Mouse (Mus musculus) lung, embryonic 16.5 days (tissue): Measurements from ENCODE around the gene Aagab. TPM values are rescaled to one million over a fixed set of nuclear protein-coding genes. Genes with fewer than 3 reads are reported as not detected.

ENCODE experiments used
- ATAC-seq: fragments of 200-750 bp; cut with Nextera tagmentation; 2 replicates; pipeline ENCODE4 v1.8.0; 2017; ENCODE audit warnings: low read depth, mild to moderate bottlenecking, moderate library complexity
- H3K27ac ChIP-seq: fragments of 300-500 bp; sonication (generic); 2 replicates; pipeline ENCODE4 v1.5.1; 2014; ENCODE audit warnings: mild to moderate bottlenecking, control low read depth, low read length
- H3K27me3 ChIP-seq: fragments of 300-500 bp; sonication (generic); 2 replicates; pipeline ENCODE4 v1.6.1; 2014; ENCODE audit warnings: low read depth, low read length, mixed read lengths; ENCODE audit not compliant: control insufficient read depth, insufficient read depth
- H3K36me3 ChIP-seq: fragments of 300-500 bp; sonication (generic); 2 replicates; pipeline ENCODE4 v1.6.1; 2014; ENCODE audit warnings: low read length; ENCODE audit not compliant: control insufficient read depth, insufficient read depth
- H3K4me1 ChIP-seq: fragments of 300-500 bp; sonication (generic); replicated peaks from 2 replicates; pipeline ENCODE4 v1.6.1; 2014; ENCODE audit warnings: low read length, mixed read lengths; ENCODE audit not compliant: control insufficient read depth, insufficient read depth
- H3K4me2 ChIP-seq: fragments of 300-500 bp; sonication (generic); 2 replicates; pipeline ENCODE4 v1.6.1; 2014; ENCODE audit warnings: low read depth, low read length, control low read depth
- H3K4me3 ChIP-seq: fragments of 300-500 bp; sonication (generic); 2 replicates; pipeline ENCODE4 v1.5.1; 2014; ENCODE audit warnings: mild to moderate bottlenecking, low read length, control low read depth
- H3K9ac ChIP-seq: fragments of 300-500 bp; sonication (generic); 2 replicates; pipeline ENCODE4 v1.6.1; 2014; ENCODE audit warnings: low read length, control low read depth
- H3K9me3 ChIP-seq: fragments of 300-500 bp; sonication (generic); 2 replicates; pipeline ENCODE4 v1.6.1; 2016; ENCODE audit warnings: low read length; ENCODE audit not compliant: control insufficient read depth
- WGBS: fragments of 180-500 bp; shearing (Covaris S2); extraction: QIAGEN DNeasy Blood & Tissue Kit; methylation state at CpG from one replicate; pipeline ENCODE4 v1.1.7; 2014; 5-methylcytosine and 5-hydroxymethylcytosine counted together
- polyA plus RNA-seq: library from polyadenylated mRNA; unstranded; fragments of >200 nt; fragmentation: Nextera tagmentation; extraction: Ambion mirVana; gene quantifications from 2 replicates; pipeline ENCODE4 v1.2.1, GENCODE M21; 2015

The Aagab gene
- polyA plus RNA-seq = 30.1 and 31.1 TPM in 2 replicates

DNA sequence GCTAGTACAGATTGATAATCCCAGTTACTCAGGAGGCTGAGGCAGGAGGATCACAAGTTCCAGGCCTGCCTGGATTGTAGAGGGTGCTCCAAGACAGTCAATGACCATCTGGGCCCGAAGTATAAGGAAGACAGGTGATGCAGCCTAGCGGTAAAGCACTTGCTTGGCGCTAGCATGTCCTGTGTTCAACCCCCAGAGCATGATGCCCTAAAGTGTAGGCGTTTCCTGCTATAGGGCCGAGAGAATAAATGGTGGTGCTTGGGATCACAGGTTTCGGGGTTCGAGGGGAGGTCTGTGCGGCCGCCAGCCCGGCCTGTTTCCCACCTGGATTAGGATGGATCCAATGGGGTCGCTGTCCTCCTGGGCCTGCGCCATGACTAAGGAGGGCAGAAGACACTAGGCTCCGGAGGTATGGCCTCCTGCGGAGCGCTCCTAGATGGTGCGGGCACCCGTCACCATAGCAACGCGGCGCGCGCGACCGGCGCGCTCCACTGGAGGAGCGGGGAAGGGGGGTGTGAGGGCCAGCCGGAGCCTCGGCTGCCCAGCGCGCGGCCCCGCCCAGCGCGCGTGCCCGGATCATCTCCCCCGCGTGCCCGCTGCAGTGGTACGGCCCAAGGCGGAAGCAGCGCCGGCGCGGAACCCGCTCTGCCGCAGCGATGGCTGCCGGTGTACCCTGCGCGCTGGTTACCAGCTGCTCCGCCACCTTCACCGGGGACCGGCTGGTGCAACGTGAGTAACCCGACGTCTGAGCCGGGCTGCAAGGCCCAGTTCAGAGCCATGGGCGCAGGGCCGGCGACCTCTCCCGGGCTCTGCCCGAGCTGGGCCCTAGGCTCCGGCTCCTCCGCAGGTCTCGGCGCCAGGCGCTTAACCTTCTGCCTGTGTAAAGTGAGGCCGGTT lies at the start of gene Aagab, which contains the start of gene Iqch:
TSS of gene Aagab (plus strand) at position 618 of the 897 bp plus-strand sequence.
TSS of gene Iqch (minus strand) at position 451 of the 897 bp plus-strand sequence.
- Histone ChIP-seq H3K4me2 (peak within 1 kb of the TSS; percentile 71), H3K4me3 (peak within 1 kb of the TSS; percentile 73), H3K27ac (no peak within 1 kb of the TSS), H3K9ac (peak within 1 kb of the TSS; percentile 77), H3K27me3 (no peaks in the 10 kb centered on the region), H3K4me1 (peaks cover 15% of the 10 kb centered on the region), H3K36me3 (no peaks in the 10 kb centered on the region), H3K9me3 (no peaks in the 10 kb centered on the region)
- ATAC-seq = peak; percentile 97
- WGBS = under 1% methylated on average over 61 of the region's 70 CpGs

- Histone ChIP-seq H3K4me2 (no peak overlapping the region), H3K9me3 (no peaks in the 10 kb centered on the region), H3K36me3 (no peaks in the 10 kb centered on the region), H3K27me3 (no peaks in the 10 kb centered on the region), H3K27ac (no peak overlapping the region), H3K4me1 (0 out of 2 replicates have a peak, but pooled peaks cover 2% of the 10 kb centered on the region), H3K4me3 (no peak overlapping the region), H3K9ac (no peak overlapping the region)
- WGBS = 69% methylated on average over 3 of the region's 3 CpGs
- no peak for ATAC-seq
These were observed 48.8 kb upstream of the Aagab start for GRCm38 (mm10) chr9:63553628-63554027.

GRCm38 (mm10) chr9:63555460-63555990 lies 46.9 kb upstream of the Aagab start:
- Histone ChIP-seq H3K27ac (no peak overlapping the region), H3K4me1 (0 out of 2 replicates have a peak, but pooled peaks cover 3% of the 10 kb centered on the region), H3K4me3 (no peak overlapping the region), H3K9me3 (no peaks in the 10 kb centered on the region), H3K27me3 (no peaks in the 10 kb centered on the region), H3K4me2 (no peak overlapping the region), H3K9ac (no peak overlapping the region), H3K36me3 (no peaks in the 10 kb centered on the region)
- no peak for ATAC-seq
- 46% methylated on average over 3 of the region's 3 CpGs for WGBS

- no peak overlapping the region for H3K27ac ChIP-seq
- no peak overlapping the region for H3K9ac ChIP-seq
- no peaks in the 10 kb centered on the region for H3K27me3 ChIP-seq
- WGBS = 85% methylated on average over 1 of the region's 1 CpGs
- H3K9me3 ChIP-seq = no peaks in the 10 kb centered on the region
- 0 out of 2 replicates have a peak, but pooled peaks cover 3% of the 10 kb centered on the region for H3K4me1 ChIP-seq
- no peak for ATAC-seq
- no peak overlapping the region for H3K4me3 ChIP-seq
- H3K4me2 ChIP-seq = no peak overlapping the region
- H3K36me3 ChIP-seq = no peaks in the 10 kb centered on the region
These were observed 46.1 kb upstream of the Aagab start for GRCm38 (mm10) chr9:63556316-63556715.

DNA sequence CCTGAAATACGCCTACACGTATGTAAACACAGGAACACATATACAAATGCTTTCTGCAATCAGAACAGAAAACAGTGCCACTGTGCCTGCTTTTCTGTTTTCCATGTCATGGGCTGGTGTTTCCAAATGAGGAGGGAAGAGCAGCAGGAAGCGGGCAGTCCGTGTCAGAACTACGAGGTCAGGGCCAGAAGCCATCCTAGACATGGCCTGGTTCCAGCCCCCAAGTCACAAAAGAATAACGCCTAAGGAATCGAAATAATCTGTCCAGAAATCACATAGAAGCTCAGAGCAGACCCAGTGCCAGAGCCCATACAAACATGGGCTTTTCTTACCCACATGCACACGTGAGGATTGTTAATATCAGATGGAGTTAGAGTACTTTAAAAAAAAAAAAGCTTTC lies 45.5 kb upstream of the Aagab start:
- Histone ChIP-seq H3K4me2 (no peak overlapping the region), H3K9ac (no peak overlapping the region), H3K9me3 (no peaks in the 10 kb centered on the region), H3K36me3 (no peaks in the 10 kb centered on the region), H3K27me3 (no peaks in the 10 kb centered on the region), H3K4me1 (peaks cover 4% of the 10 kb centered on the region), H3K27ac (no peak overlapping the region), H3K4me3 (no peak overlapping the region)
- 59% methylated on average over 8 of the region's 8 CpGs for WGBS
- ATAC-seq = no peak

DNA sequence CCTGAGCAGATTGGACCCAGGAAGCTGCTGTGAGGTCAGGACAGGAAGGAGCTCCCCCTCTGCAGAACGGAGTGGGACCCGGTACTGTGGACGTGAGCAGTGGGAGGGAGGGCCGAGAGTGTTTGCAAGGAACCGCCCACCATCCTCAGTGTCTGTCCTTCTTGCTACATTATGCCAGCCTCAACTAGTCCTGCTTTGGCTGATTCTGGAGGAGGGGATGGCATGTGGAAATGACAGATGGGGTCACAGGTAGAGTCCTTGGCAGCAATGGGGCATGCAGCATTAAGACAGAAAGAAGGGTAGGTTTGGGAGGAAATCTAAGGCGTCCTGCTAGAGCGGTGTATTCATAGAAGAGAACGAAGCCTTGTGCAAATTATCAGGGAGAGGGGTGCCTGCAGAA lies 40.5 kb upstream of the Aagab start:
- H3K4me2 ChIP-seq = no peak overlapping the region
- H3K36me3 ChIP-seq = no peaks in the 10 kb centered on the region
- WGBS = 58% methylated on average over 8 of the region's 8 CpGs
- ATAC-seq = no peak
- peaks cover 8% of the 10 kb centered on the region for H3K4me1 ChIP-seq
- no peaks in the 10 kb centered on the region for H3K27me3 ChIP-seq
- H3K27ac ChIP-seq = no peak overlapping the region
- H3K4me3 ChIP-seq = no peak overlapping the region
- H3K9me3 ChIP-seq = no peaks in the 10 kb centered on the region
- H3K9ac ChIP-seq = no peak overlapping the region

GRCm38 (mm10) chr9:63563436-63563835 lies 39.0 kb upstream of the Aagab start:
- H3K27me3 ChIP-seq = no peaks in the 10 kb centered on the region
- H3K27ac ChIP-seq = peak overlapping the region; percentile 19

GRCm38 (mm10) chr9:63568314-63568713 lies 34.1 kb upstream of the Aagab start:
- no peaks in the 10 kb centered on the region for H3K27me3 ChIP-seq
- H3K36me3 ChIP-seq = no peaks in the 10 kb centered on the region
- WGBS = 69% methylated on average over 6 of the region's 6 CpGs
- H3K9me3 ChIP-seq = no peaks in the 10 kb centered on the region
- H3K4me1 ChIP-seq = peaks cover 9% of the 10 kb centered on the region
- no peak overlapping the region for H3K4me3 ChIP-seq
- no peak overlapping the region for H3K27ac ChIP-seq
- 0 out of 2 replicates have a peak overlapping the region, but pooled peaks have one; percentile 18 for H3K4me2 ChIP-seq
- no peak overlapping the region for H3K9ac ChIP-seq
- no peak for ATAC-seq

More at GRCm38 (mm10) chr9:63563436-63563835, 39.0 kb upstream of the Aagab start:
- H3K4me1 ChIP-seq = peaks cover 11% of the 10 kb centered on the region
- 24% methylated on average over 2 of the region's 2 CpGs for WGBS
- H3K9ac ChIP-seq = no peak overlapping the region
- H3K4me2 ChIP-seq = no peak overlapping the region; the same call in 1 of the 2 replicates
- H3K9me3 ChIP-seq = no peaks in the 10 kb centered on the region
- peak; percentile 89 for ATAC-seq
- H3K4me3 ChIP-seq = no peak overlapping the region
- no peaks in the 10 kb centered on the region for H3K36me3 ChIP-seq

- H3K4me2 ChIP-seq = peak overlapping the region; percentile 18; the same call in 1 of the 2 replicates
- H3K36me3 ChIP-seq = no peaks in the 10 kb centered on the region
- no peaks in the 10 kb centered on the region for H3K9me3 ChIP-seq
- H3K27ac ChIP-seq = no peak overlapping the region; the same call in 1 of the 2 replicates
- 23% methylated on average over 8 of the region's 8 CpGs for WGBS
- no peak overlapping the region for H3K4me3 ChIP-seq
- no peaks in the 10 kb centered on the region for H3K27me3 ChIP-seq
- ATAC-seq = peak; percentile 77
- H3K9ac ChIP-seq = no peak overlapping the region
- peaks cover 9% of the 10 kb centered on the region for H3K4me1 ChIP-seq
These were observed 33.7 kb upstream of the Aagab start for GRCm38 (mm10) chr9:63568808-63569207.
